Mouse (Mus musculus): ENCODE results near the gene Maml1. TPM values are rescaled to one million over a fixed set of nuclear protein-coding genes. Genes with fewer than 3 reads are reported as not detected.

Gene Maml1
- polyA plus RNA-seq, 1 experiment from 2014 or later = 7.1 TPM

DNA sequence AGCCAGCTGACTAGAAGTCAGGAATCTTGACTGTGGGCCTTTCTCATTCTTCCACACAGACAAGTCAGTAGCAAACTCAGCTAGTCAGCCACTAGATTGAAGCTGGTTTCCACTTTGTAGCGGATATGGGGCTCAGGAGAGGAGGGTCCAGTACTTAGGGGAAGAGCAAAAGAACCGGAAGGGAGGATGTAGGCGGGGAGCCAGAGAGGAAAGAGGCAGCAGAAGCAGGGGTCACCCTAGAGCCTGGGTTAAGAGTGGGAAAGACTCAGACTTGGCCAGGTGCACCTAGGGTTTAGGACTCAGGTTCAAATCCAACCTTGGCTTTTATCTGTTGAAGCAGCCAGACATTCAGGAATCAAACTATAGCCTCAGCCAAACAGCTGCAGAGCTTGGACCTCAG is 64.9 kb downstream of the Maml1 start:
- 67% methylated on average over 3 of the region's 3 CpGs for WGBS
- peaks cover 55% of the 10 kb centered on the region for H3K4me1 ChIP-seq
- H3K27ac ChIP-seq = no peak overlapping the region
- 0 out of 2 replicates have a peak overlapping the region, but pooled peaks have one; percentile 84 for H3K4me3 ChIP-seq
- ATAC-seq (ENCODE audit: insufficient number of reproducible peaks, insufficient read depth, low FRiP score, low TSS enrichment, low read depth) = no peak
- H3K36me3 ChIP-seq = peaks cover 14% of the 10 kb centered on the region
- H3K4me2 ChIP-seq = 0 out of 2 replicates have a peak overlapping the region, but pooled peaks have one; percentile 85
- H3K9ac ChIP-seq = no peak overlapping the region
- H3K27me3 ChIP-seq = peaks cover 15% of the 10 kb centered on the region
- H3K9me3 ChIP-seq = no peaks in the 10 kb centered on the region

DNA sequence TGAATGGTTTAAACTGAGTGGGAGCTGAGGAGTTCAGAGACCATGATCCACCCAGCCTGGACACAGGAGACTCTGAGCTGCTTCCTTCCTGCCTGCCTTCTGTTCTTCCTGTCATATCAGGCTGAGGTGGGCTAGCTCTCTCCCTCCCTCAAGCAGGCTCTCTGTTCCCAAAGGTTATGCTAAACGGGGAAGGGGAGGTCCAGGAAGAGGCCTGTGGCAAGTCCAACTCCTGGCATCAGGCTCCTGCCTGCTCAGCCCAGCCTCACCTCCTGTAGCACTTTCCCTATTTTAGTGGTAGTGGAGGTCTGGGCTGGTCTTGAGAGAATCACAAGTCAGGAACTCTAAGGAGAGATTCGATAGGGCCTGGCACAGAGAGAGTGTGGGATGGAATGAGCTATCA is 65.7 kb downstream of the Maml1 start:
- Histone ChIP-seq H3K4me2 (peak overlapping the region; percentile 85), H3K9ac (peak overlapping the region; percentile 95), H3K27ac (no peak overlapping the region), H3K27me3 (peaks cover 15% of the 10 kb centered on the region), H3K4me3 (peak overlapping the region; percentile 84), H3K9me3 (no peaks in the 10 kb centered on the region), H3K4me1 (peaks cover 55% of the 10 kb centered on the region), H3K36me3 (peaks cover 6% of the 10 kb centered on the region; the same call in 1 of the 2 replicates)
- WGBS = 34% methylated on average over 2 of the region's 2 CpGs
- no peak for ATAC-seq (ENCODE audit: insufficient number of reproducible peaks, insufficient read depth, low FRiP score, low TSS enrichment, low read depth)

DNA sequence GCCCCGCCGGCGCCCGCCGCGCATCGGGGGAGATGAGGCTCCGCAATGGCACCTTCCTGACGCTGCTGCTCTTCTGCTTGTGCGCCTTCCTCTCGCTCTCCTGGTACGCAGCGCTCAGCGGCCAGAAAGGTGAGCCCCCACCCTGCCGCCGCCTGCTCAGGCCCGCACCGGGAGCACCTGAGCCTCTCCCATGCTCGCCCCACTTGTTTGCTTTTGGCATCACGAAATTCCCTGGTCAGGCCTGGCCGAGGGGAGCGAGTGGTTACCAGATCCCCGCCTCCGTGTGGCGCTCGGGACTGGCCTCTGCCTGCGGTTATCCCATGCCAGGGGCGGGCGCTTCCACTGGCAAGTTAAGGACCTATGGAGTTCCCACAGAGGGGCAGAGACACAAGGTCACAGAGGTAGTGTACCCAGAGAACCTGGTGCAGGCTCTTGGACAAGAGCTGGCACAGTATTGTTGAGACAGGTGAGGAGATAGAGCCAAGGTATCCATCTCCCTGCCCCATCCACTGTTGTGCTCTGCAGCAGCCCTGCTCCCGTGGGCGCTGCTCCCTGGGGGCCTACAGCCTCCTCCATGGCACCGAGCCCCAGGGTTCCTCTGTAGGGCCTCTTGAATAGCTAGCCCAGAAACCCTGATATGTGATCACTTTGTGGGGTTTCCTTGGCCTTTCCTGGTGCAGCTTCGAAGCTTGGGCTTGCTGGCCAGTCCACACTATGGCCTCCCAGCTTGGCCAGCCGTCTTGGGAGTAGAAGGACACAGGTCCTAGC is 66.3 kb downstream of the Maml1 start:
- H3K4me1 ChIP-seq = peaks cover 52% of the 10 kb centered on the region
- H3K9me3 ChIP-seq = no peaks in the 10 kb centered on the region
- peak overlapping the region; percentile 84 for H3K27ac ChIP-seq
- 2% methylated on average over 34 of the region's 34 CpGs for WGBS
- H3K4me2 ChIP-seq = peak overlapping the region; percentile 85
- no peak for ATAC-seq (ENCODE audit: insufficient number of reproducible peaks, insufficient read depth, low FRiP score, low TSS enrichment, low read depth)
- peaks cover 4% of the 10 kb centered on the region; the same call in 1 of the 2 replicates for H3K36me3 ChIP-seq
- peak overlapping the region; percentile 84 for H3K4me3 ChIP-seq
- peak overlapping the region; percentile 95 for H3K9ac ChIP-seq
- peaks cover 15% of the 10 kb centered on the region for H3K27me3 ChIP-seq

DNA sequence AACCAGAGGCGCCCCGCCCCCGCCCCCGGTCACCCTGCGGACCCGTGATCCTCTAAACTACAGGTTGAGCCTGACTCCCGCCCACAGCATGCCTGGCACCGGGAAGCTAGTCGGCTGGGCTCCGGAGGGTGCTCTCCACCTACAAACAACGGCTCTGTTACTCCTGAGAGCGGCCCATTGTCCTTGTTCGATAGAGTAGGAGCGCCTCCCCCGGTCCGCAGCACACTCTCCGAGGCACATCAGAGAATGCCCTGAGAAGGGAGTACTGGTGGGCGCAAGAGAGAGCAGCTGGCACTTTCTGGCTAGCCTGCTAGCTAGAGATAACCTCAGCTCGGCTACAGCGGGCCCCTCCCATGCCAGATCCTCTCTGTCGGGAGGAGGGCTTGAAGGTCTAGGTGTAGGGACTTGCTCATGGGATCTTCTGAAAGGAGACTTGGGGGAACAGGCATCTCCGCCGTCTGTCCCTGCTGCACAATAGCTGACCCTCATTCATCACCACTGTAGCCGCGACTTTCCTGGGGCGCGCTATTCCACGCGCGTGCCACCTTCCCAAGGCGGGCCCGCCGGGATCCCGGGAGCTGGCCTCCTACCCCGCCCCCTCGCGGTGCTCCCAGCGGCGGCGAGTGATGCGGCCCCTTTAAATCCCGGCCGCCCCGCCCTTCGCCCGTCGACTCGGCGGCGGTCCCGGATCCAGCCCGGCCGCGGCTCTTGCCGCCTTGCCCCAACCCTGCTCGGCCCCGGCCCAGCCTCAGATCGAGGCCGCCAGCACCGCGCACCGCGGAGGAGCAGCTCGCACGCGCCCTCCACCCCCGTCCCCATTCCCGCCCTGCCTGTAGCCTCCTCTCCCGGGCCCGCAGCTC is 67.2 kb downstream of the Maml1 start:
- Histone ChIP-seq H3K9me3 (no peaks in the 10 kb centered on the region), H3K4me1 (peaks cover 47% of the 10 kb centered on the region), H3K9ac (peak overlapping the region; percentile 95), H3K4me2 (peak overlapping the region; percentile 85), H3K27me3 (peaks cover 6% of the 10 kb centered on the region; the same call in 1 of the 2 replicates), H3K36me3 (no peaks in the 10 kb centered on the region), H3K4me3 (peak overlapping the region; percentile 84), H3K27ac (peak overlapping the region; percentile 84)
- ATAC-seq (ENCODE audit: insufficient number of reproducible peaks, insufficient read depth, low FRiP score, low TSS enrichment, low read depth) = peak; percentile 83
- under 1% methylated on average over 65 of the region's 70 CpGs for WGBS

DNA sequence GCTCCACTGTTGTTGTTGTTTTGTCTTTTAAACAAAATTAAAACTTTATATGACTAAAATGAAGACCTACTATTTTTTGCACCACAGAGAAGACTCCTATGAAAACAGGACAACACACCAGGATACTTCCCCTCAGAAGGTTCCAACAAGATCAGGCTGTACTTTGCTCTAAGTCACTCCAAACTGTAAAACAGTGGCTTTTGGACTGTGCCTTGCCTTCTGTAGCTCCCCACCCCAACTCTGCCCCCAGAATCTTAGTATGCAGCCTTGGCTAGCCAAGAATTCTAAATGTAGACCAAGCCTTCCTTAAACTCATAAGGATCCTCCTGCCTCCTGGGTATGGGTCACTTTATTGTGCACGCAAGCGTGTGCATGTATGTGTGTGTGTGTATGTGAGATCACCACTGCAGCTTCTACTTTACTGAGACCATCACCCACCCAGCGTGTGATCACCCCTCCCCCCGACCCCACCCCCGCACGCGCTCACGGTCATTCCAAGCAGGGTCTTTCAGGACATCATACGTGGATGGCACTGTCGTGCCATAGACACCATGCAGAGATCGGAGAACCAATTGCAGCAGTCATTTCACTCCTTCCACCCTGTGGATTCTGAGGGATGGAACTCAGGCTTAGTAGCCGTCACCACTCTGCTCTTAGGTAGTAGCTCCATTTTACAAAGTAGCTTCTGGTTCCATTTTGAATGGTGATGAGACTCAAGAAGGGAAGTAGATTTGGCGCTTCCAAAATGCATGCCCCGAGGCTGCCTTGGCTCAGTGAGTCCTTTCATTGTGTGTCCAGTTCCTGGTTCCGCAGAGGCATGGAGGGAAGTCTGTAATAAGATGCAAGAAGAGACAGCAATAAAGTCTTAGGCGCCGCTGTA is 68.1 kb downstream of the Maml1 start:
- peak overlapping the region; percentile 84 for H3K27ac ChIP-seq
- 5% methylated on average over 17 of the region's 17 CpGs for WGBS
- ATAC-seq (ENCODE audit: insufficient number of reproducible peaks, insufficient read depth, low FRiP score, low TSS enrichment, low read depth) = no peak

DNA sequence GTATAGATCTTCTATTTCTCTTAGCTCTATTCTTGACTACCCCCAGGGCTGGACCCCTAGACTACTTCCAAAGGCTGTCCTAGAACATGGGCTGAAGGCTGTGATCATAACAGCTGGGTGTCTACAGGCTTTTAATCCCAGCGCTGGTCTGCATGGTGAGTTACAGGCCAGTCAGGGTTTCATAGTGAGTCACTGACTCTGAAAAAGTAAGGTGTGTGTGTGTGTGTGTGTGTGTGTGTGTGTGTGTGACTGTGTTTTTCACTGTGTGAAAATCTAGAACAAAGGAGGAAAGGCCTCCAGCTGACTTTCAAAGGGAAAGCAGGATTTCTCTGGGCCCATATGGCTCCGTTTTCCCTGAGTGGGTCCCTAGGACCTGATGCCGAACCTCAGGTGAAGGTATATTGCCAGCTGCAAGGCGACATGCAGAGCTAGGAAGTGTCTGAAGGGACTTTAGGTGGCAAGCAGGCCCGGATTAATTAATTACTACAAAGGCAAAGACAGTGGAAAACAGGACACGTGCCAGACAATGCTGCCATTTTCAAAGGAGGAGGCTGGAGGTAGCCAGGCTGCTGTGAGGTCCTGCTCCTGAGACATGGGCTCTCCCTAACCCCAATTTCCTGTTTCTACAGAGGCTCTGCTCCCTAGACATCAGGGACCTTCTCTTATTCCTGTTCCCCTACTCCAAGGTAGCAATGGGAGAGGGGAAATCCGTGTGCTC is 69.4 kb downstream of the Maml1 start:
- Histone ChIP-seq H3K9me3 (no peaks in the 10 kb centered on the region), H3K4me1 (peaks cover 34% of the 10 kb centered on the region), H3K4me3 (no peak overlapping the region), H3K9ac (no peak overlapping the region), H3K4me2 (no peak overlapping the region), H3K27me3 (no peaks in the 10 kb centered on the region), H3K36me3 (no peaks in the 10 kb centered on the region), H3K27ac (no peak overlapping the region)
- ATAC-seq (ENCODE audit: insufficient number of reproducible peaks, insufficient read depth, low FRiP score, low TSS enrichment, low read depth) = no peak
- 47% methylated on average over 7 of the region's 7 CpGs for WGBS

More for the DNA sequence above, 68.1 kb downstream of the Maml1 start:
- Histone ChIP-seq H3K4me2 (peak overlapping the region; percentile 85), H3K4me1 (peaks cover 42% of the 10 kb centered on the region), H3K4me3 (peak overlapping the region; percentile 84), H3K36me3 (no peaks in the 10 kb centered on the region), H3K9ac (peak overlapping the region; percentile 95), H3K27me3 (no peaks in the 10 kb centered on the region), H3K9me3 (no peaks in the 10 kb centered on the region)

DNA sequence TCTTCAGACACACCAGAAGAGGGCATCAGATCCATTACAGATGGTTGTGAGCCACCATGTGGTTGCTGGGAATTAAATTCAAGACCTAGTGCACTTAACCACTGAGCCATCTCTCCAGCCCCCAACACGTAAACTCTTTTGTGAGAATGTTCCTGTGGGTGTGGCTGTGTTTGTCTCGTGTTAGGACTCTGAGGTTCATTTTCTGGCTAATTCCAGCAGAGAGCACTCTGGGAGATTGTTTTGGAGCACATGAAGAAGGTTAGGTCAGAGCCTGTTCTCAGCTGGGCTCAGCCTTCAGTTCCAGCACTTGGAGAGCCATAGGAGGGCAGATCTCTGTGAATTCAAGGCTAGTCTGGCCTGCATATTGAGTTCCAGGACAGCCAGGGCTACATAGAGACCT is 72.3 kb downstream of the Maml1 start:
- no peaks in the 10 kb centered on the region for H3K9me3 ChIP-seq
- peaks cover 32% of the 10 kb centered on the region for H3K4me1 ChIP-seq
- no peak overlapping the region for H3K27ac ChIP-seq
- no peak overlapping the region for H3K4me3 ChIP-seq
- 44% methylated on average over 2 of the region's 2 CpGs for WGBS
- H3K36me3 ChIP-seq = no peaks in the 10 kb centered on the region
- H3K4me2 ChIP-seq = no peak overlapping the region
- H3K9ac ChIP-seq = no peak overlapping the region
- no peaks in the 10 kb centered on the region for H3K27me3 ChIP-seq
- no peak for ATAC-seq (ENCODE audit: insufficient number of reproducible peaks, insufficient read depth, low FRiP score, low TSS enrichment, low read depth)

DNA sequence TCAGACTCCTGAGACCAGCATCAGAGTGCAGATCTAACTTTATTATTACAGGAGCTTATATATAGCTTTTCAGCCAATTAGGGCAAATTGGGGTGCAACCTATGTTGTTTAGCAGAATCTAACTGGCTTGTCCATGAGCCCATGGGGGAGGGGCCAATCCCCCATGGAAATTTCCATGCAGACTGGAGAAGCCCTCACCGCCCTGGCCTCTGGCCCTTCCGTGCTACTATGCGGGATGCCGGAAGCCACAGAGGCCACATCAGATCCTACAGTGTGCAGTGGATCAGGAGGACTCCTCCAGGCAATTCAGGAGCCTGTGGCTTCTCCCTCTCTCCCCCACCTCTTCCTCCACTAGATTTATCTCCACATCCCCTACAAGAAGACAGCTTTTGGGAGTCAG is 74.3 kb downstream of the Maml1 start:
- Histone ChIP-seq H3K27ac (no peak overlapping the region), H3K4me3 (no peak overlapping the region), H3K9me3 (no peaks in the 10 kb centered on the region), H3K36me3 (no peaks in the 10 kb centered on the region), H3K4me1 (peaks cover 21% of the 10 kb centered on the region), H3K4me2 (no peak overlapping the region), H3K27me3 (no peaks in the 10 kb centered on the region), H3K9ac (no peak overlapping the region)
- WGBS = 55% methylated on average over 4 of the region's 4 CpGs
- no peak for ATAC-seq (ENCODE audit: insufficient number of reproducible peaks, insufficient read depth, low FRiP score, low TSS enrichment, low read depth)

DNA sequence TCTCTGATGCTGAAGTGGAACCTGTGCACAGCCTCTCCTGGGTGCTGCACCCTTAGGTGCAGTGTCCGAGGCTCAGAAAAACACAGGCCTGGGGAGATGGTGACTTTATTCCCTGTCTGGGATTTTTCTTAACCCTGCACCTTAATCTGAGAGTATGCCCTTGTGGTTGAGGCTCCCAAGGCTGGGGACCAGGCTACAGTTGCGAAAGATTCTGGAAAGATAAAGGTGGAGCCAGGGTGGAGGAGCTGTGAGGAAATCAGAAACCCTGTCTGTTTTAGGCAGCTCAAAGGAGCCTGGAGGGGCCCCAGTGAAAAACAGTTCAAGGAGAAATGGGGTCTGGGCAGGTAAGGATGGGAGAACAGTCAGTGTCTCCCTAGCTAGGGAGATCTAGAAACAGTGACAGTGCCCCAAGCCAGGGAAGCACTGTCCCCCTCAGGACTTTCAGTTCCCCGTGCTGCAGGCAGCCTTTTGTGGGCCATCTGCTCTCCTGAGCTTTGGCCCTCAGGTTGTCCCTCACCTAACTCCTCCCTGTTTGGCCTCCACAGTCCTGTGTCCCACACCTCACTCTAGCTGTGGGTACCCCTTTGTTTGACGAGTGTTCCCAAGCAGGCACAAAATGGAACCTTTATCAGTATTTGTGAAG is 75.3 kb downstream of the Maml1 start:
- no peak overlapping the region for H3K9ac ChIP-seq
- H3K4me2 ChIP-seq = no peak overlapping the region
- 74% methylated on average over 4 of the region's 4 CpGs for WGBS

DNA sequence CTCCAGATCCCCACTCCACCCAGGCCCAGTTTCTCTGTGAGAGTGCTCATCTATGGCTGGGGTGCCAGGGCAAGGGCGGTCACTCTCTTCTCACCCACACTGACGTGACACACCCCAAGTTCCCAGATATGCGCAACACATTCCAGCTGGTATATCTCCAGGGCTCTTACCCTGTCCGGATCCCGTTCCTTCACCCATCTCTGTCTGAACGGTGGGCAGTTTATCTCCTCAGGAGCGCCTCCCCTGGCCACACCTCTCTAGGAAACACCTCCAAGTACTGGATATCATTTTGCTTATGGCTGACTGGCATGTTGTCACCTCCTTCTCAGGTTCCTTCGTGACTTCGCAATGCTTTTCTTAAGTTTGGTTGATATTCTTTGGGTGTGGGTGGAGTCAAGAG is 76.5 kb downstream of the Maml1 start:
- Histone ChIP-seq H3K27ac (no peak overlapping the region), H3K36me3 (no peaks in the 10 kb centered on the region), H3K9ac (0 out of 2 replicates have a peak overlapping the region, but pooled peaks have one; percentile 6), H3K4me1 (peaks cover 27% of the 10 kb centered on the region), H3K4me3 (no peak overlapping the region), H3K9me3 (no peaks in the 10 kb centered on the region), H3K4me2 (no peak overlapping the region), H3K27me3 (no peaks in the 10 kb centered on the region)
- no peak for ATAC-seq (ENCODE audit: insufficient number of reproducible peaks, insufficient read depth, low FRiP score, low TSS enrichment, low read depth)
- WGBS = 19% methylated on average over 9 of the region's 9 CpGs

More for the DNA sequence above, 75.3 kb downstream of the Maml1 start:
- Histone ChIP-seq H3K27me3 (no peaks in the 10 kb centered on the region), H3K27ac (no peak overlapping the region), H3K36me3 (no peaks in the 10 kb centered on the region), H3K4me3 (no peak overlapping the region), H3K9me3 (no peaks in the 10 kb centered on the region), H3K4me1 (peaks cover 21% of the 10 kb centered on the region)
- ATAC-seq (ENCODE audit: insufficient number of reproducible peaks, insufficient read depth, low FRiP score, low TSS enrichment, low read depth) = no peak

Measured in embryonic facial prominence, embryonic 13.5 days (tissue).